Mouse (Mus musculus): Measurements from ENCODE around the gene Crip2. TPM values are rescaled to one million over a fixed set of nuclear protein-coding genes. Genes with fewer than 3 reads are reported as not detected.

The Crip2 gene
- polyA plus RNA-seq (2015; fragmentation: Nextera tagmentation; extraction: Ambion mirVana), result 124 and 130 TPM in 2 replicates

DNA sequence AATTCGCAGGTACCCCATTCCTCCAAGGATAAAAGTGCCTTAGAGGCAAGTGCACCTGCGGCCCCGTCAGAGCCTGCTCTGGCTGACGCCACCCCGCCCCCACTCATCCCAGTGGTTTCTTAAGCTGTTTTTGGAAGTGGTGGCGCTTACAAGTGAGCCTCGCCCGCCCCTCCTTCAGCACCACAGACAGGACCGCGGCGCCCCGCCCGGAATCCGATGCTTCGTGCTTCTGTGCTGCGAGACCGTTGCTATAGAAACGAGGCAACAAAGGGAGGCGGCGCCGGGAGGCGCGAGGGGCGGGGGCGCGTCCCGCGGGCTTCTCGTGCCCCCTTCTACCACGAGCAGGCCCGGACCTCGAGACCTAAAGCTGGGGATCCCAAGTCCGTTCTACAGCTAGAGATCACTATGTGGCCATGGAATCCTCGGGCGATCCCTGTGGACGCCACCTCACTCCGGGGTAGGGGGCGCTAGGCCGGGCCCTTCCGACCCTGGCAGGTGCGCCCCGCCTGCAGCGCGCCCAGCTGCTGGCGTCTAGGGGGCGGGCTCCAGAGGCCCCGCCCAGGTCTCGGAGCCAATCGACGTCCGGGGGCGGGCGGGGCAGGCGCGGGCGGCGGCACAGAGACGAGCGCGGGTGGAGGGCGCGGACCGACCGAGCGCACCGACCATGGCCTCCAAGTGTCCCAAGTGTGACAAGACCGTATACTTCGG lies at the start of gene Crip2:
Gene Crip2, plus strand, starts transcription at position 329 of the 708 bp plus-strand sequence.
- peaks cover 25% of the 10 kb centered on the region for H3K36me3 ChIP-seq (ENCODE audit: control insufficient read depth, insufficient read depth, low read length)
- under 1% methylated on average over 68 of the region's 68 CpGs for WGBS
- peaks cover 45% of the 10 kb centered on the region for H3K4me1 ChIP-seq (ENCODE audit: control insufficient read depth, insufficient read depth, low read length)
- peak within 1 kb of the TSS; percentile 63 for H3K4me3 ChIP-seq (ENCODE audit: low read length)
- H3K4me2 ChIP-seq (ENCODE audit: low read depth, low read length), result peak within 1 kb of the TSS; percentile 94
- peak within 1 kb of the TSS; percentile 66 for H3K9ac ChIP-seq (ENCODE audit: low read depth, low read length)
- H3K9me3 ChIP-seq (ENCODE audit: control insufficient read depth, low read length), result no peaks in the 10 kb centered on the region
- peak; percentile 89 for ATAC-seq
- H3K27ac ChIP-seq (ENCODE audit: low read length), result peak within 1 kb of the TSS; percentile 54
- peaks cover 21% of the 10 kb centered on the region for H3K27me3 ChIP-seq (replicated peaks; ENCODE audit: control insufficient read depth, insufficient read depth, low read length)

GRCm38 (mm10) chr12:113097040-113097439 lies 43.0 kb upstream of the Crip2 start:
- Histone ChIP-seq H3K4me1 (ENCODE audit: control insufficient read depth, insufficient read depth, low read length) (peaks cover 26% of the 10 kb centered on the region), H3K27me3 (replicated peaks; ENCODE audit: control insufficient read depth, insufficient read depth, low read length) (no peaks in the 10 kb centered on the region), H3K4me2 (ENCODE audit: low read depth, low read length) (peak overlapping the region; percentile 87; the same call in 1 of the 2 replicates), H3K9ac (ENCODE audit: low read depth, low read length) (no peak overlapping the region), H3K4me3 (ENCODE audit: low read length) (no peak overlapping the region), H3K9me3 (ENCODE audit: control insufficient read depth, low read length) (no peaks in the 10 kb centered on the region), H3K36me3 (ENCODE audit: control insufficient read depth, insufficient read depth, low read length) (no peaks in the 10 kb centered on the region), H3K27ac (ENCODE audit: low read length) (no peak overlapping the region)
- 0 out of 2 replicates have a peak, but pooled peaks have one; percentile 7 for ATAC-seq
- WGBS, result 82% methylated on average over 5 of the region's 5 CpGs

DNA sequence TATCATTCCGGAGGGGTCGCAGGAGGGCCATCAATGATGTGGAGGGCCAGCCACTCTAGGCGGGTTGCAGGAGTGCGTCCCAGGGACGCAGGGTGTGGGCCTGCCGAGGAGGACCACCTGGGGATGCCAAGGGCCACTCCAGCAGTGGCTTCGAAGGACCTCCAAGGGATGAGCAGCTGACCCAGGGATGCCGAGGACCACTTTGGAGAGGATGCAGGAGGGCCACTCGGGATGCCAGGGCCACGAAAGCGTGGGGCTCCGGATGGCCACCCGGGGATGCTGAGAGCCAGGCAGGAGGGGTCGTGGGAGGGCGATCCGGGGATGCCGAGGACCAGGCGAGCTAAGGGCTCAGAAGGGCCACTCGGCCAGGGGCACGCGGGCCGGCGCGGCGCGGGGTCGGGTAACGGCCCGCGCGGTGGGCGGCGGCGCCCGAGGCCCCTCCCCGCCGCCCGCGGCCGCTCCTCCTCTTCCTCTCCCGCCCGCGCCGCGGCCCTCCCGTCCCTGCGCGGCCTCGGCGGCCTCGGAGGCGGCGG lies 42.2 kb upstream of the Crip2 start, which contains the start of gene Mta1:
Gene Mta1, plus strand, starts transcription at position 530 of the 533 bp plus-strand sequence.
- H3K9me3 ChIP-seq (ENCODE audit: control insufficient read depth, low read length), result no peaks in the 10 kb centered on the region
- H3K27ac ChIP-seq (ENCODE audit: low read length), result peak within 1 kb of the TSS; percentile 69
- H3K4me2 ChIP-seq (ENCODE audit: low read depth, low read length), result peak within 1 kb of the TSS; percentile 94
- H3K9ac ChIP-seq (ENCODE audit: low read depth, low read length), result peak within 1 kb of the TSS; percentile 99
- peak within 1 kb of the TSS; percentile 98 for H3K4me3 ChIP-seq (ENCODE audit: low read length)
- peak; percentile 75 for ATAC-seq
- WGBS, result 2% methylated on average over 18 of the region's 53 CpGs
- peaks cover 29% of the 10 kb centered on the region for H3K4me1 ChIP-seq (ENCODE audit: control insufficient read depth, insufficient read depth, low read length)
- no peaks in the 10 kb centered on the region for H3K27me3 ChIP-seq (replicated peaks; ENCODE audit: control insufficient read depth, insufficient read depth, low read length)
- no peaks in the 10 kb centered on the region for H3K36me3 ChIP-seq (ENCODE audit: control insufficient read depth, insufficient read depth, low read length)

DNA sequence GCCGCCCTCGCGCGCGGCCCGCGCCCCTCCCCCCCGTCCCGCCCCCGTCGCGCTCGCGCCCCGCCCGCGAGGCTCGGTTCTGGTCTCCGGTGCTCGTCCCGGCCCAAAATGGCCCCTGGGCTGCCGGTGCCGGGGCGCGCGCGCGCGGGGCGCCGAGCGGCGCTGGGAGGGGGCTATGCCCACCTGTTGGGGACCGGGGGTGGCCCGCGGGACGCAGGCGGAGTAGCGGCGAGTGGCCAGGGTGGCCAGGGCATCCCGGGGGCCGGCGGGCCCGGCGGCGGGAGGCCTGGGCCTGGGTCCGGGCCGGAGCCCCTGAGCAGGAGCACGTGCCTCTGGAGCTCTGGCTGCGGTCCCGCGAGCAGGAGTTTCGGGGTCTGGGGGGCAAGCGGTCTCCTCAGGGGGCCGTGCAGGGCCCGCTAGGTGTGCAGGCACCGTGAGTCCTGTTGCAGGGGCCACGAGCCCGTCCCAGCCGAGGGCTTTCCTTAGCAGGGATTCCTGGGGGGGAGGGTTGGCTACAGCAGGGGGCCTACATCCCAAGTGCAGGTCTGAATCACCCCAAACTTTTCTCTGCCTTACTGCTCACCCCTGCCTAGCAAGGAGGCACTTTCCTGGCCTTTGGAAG lies 41.4 kb upstream of the Crip2 start:
- under 1% methylated on average over 51 of the region's 60 CpGs for WGBS
- ATAC-seq, result peak; percentile 24
- H3K4me3 ChIP-seq (ENCODE audit: low read length), result peak overlapping the region; percentile 98
- no peaks in the 10 kb centered on the region for H3K27me3 ChIP-seq (replicated peaks; ENCODE audit: control insufficient read depth, insufficient read depth, low read length)
- peaks cover 32% of the 10 kb centered on the region for H3K4me1 ChIP-seq (ENCODE audit: control insufficient read depth, insufficient read depth, low read length)
- peak overlapping the region; percentile 99 for H3K9ac ChIP-seq (ENCODE audit: low read depth, low read length)
- H3K27ac ChIP-seq (ENCODE audit: low read length), result peak overlapping the region; percentile 69
- H3K4me2 ChIP-seq (ENCODE audit: low read depth, low read length), result peak overlapping the region; percentile 94
- no peaks in the 10 kb centered on the region for H3K9me3 ChIP-seq (ENCODE audit: control insufficient read depth, low read length)
- no peaks in the 10 kb centered on the region for H3K36me3 ChIP-seq (ENCODE audit: control insufficient read depth, insufficient read depth, low read length)

DNA sequence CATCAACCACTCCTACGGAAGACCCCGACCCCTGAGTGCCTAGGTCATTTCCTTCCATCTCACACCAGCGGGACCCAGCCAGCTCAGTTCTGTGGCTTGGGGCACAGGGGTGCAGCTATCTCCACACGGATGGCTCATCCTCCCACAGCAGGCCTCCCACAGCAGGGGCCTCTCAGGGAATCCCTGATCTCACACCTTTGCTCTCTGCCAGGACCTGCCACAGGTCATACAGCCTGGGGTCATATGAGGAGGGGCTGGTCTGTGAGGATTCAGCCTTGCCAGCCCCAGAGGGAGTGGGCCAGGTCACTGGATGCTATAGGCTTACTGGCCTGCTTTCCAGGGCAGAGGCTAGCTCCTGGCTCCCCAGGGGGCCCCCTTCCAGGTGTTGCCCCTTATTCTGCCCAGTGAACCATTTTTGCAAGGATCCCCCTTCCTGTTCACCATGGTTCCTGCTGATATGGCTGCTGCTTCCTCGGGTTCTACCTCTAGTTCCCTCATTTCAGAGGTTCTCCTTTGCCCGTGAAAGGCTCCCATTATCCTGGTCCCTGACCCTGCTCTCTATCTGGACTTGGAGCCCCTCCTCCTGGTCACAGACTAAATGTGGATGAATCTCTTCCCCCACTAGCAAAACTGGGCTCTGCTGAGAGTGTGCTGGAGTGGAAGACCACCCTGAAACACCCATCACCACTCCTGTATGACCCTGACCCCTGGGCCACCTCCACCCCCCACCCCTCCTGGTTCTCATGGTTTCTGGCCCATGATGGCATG lies 40.4 kb upstream of the Crip2 start:
- no peaks in the 10 kb centered on the region for H3K9me3 ChIP-seq (ENCODE audit: control insufficient read depth, low read length)
- peak overlapping the region; percentile 94 for H3K4me2 ChIP-seq (ENCODE audit: low read depth, low read length)
- no peak for ATAC-seq
- H3K36me3 ChIP-seq (ENCODE audit: control insufficient read depth, insufficient read depth, low read length), result no peaks in the 10 kb centered on the region
- H3K4me3 ChIP-seq (ENCODE audit: low read length), result peak overlapping the region; percentile 98
- WGBS, result 27% methylated on average over 6 of the region's 6 CpGs
- H3K27me3 ChIP-seq (replicated peaks; ENCODE audit: control insufficient read depth, insufficient read depth, low read length), result no peaks in the 10 kb centered on the region
- peak overlapping the region; percentile 99 for H3K9ac ChIP-seq (ENCODE audit: low read depth, low read length)
- H3K27ac ChIP-seq (ENCODE audit: low read length), result no peak overlapping the region
- peaks cover 38% of the 10 kb centered on the region for H3K4me1 ChIP-seq (ENCODE audit: control insufficient read depth, insufficient read depth, low read length)

- no peak for ATAC-seq
- peaks cover 38% of the 10 kb centered on the region for H3K4me1 ChIP-seq (ENCODE audit: control insufficient read depth, insufficient read depth, low read length)
- H3K27me3 ChIP-seq (replicated peaks; ENCODE audit: control insufficient read depth, insufficient read depth, low read length), result no peaks in the 10 kb centered on the region
- no peaks in the 10 kb centered on the region for H3K9me3 ChIP-seq (ENCODE audit: control insufficient read depth, low read length)
- no peak overlapping the region for H3K27ac ChIP-seq (ENCODE audit: low read length)
- no peak overlapping the region for H3K4me3 ChIP-seq (ENCODE audit: low read length)
- WGBS, result 69% methylated on average over 5 of the region's 5 CpGs
- H3K9ac ChIP-seq (ENCODE audit: low read depth, low read length), result 0 out of 2 replicates have a peak overlapping the region, but pooled peaks have one; percentile 99
- no peaks in the 10 kb centered on the region for H3K36me3 ChIP-seq (ENCODE audit: control insufficient read depth, insufficient read depth, low read length)
- no peak overlapping the region for H3K4me2 ChIP-seq (ENCODE audit: low read depth, low read length)
These were observed 39.5 kb upstream of the Crip2 start for GRCm38 (mm10) chr12:113100448-113101076.

GRCm38 (mm10) chr12:113101251-113101960 lies 38.6 kb upstream of the Crip2 start:
- no peak overlapping the region for H3K4me2 ChIP-seq (ENCODE audit: low read depth, low read length)
- no peak overlapping the region for H3K9ac ChIP-seq (ENCODE audit: low read depth, low read length)
- H3K27ac ChIP-seq (ENCODE audit: low read length), result no peak overlapping the region
- 72% methylated on average over 9 of the region's 9 CpGs for WGBS
- ATAC-seq, result no peak
- H3K36me3 ChIP-seq (ENCODE audit: control insufficient read depth, insufficient read depth, low read length), result no peaks in the 10 kb centered on the region
- H3K4me3 ChIP-seq (ENCODE audit: low read length), result no peak overlapping the region
- no peaks in the 10 kb centered on the region for H3K27me3 ChIP-seq (replicated peaks; ENCODE audit: control insufficient read depth, insufficient read depth, low read length)
- peaks cover 38% of the 10 kb centered on the region for H3K4me1 ChIP-seq (ENCODE audit: control insufficient read depth, insufficient read depth, low read length)
- H3K9me3 ChIP-seq (ENCODE audit: control insufficient read depth, low read length), result no peaks in the 10 kb centered on the region; the same call in 1 of the 2 replicates

- H3K4me1 ChIP-seq (ENCODE audit: control insufficient read depth, insufficient read depth, low read length), result peaks cover 34% of the 10 kb centered on the region
- WGBS, result 59% methylated on average over 6 of the region's 6 CpGs
- H3K9ac ChIP-seq (ENCODE audit: low read depth, low read length), result no peak overlapping the region
- no peaks in the 10 kb centered on the region for H3K36me3 ChIP-seq (ENCODE audit: control insufficient read depth, insufficient read depth, low read length)
- no peak overlapping the region for H3K27ac ChIP-seq (ENCODE audit: low read length)
- no peaks in the 10 kb centered on the region; the same call in 1 of the 2 replicates for H3K9me3 ChIP-seq (ENCODE audit: control insufficient read depth, low read length)
- H3K4me2 ChIP-seq (ENCODE audit: low read depth, low read length), result no peak overlapping the region
- H3K27me3 ChIP-seq (replicated peaks; ENCODE audit: control insufficient read depth, insufficient read depth, low read length), result no peaks in the 10 kb centered on the region
- H3K4me3 ChIP-seq (ENCODE audit: low read length), result no peak overlapping the region
- ATAC-seq, result no peak
These were observed 37.6 kb upstream of the Crip2 start for GRCm38 (mm10) chr12:113102461-113102860.
